Mouse (Mus musculus) olfactory bulb, adult 2 months (tissue): ENCODE measurements around the gene Flvcr2.

Experiments
- CTCF ChIP-seq: fragments of 200-500 bp; IDR thresholded peaks from 2 replicates; pipeline ENCODE4 v1.5.1; 2012; ENCODE audit warnings: low read depth, mild to moderate bottlenecking, low read length, moderate library complexity; ENCODE audit not compliant: insufficient read depth
- POLR2A ChIP-seq: fragments of 200-500 bp; IDR thresholded peaks from 2 replicates; pipeline ENCODE4 v1.6.1; 2012; ENCODE audit warnings: mild to moderate bottlenecking, low read depth, low read length, moderate library complexity; ENCODE audit not compliant: insufficient read depth

GRCm38 (mm10) chr12:85850661-85851060, 104.3 kb downstream of the Flvcr2 start:
- TF ChIP-seq CTCF (no peak), POLR2A (no peak)
